Mouse (Mus musculus) retina, embryonic 14.5 days (tissue): ENCODE measurements at regions not wholly inside any gene's neighbourhood (a gene's known extent, or its start where the extent isn't known, plus 50 kb on each side); places are given as distances from the start of the nearest gene placed in this dataset.
"Not testable (repeated sequence)": the region's sequence is repeated elsewhere in the genome, so short reads cannot be mapped to it uniquely, and the experiment has no call there.

Experiments used
- DNase-seq: peaks from one replicate; pipeline ENCODE4 v3.0.0-alpha.2; 2015; ENCODE audit warnings: low spot score

GRCm38 (mm10) chr1:43305349-43306278 lies 108.8 kb upstream of the Fhl2 start:
- DNase-seq, result no peak

- no peak for DNase-seq
These were observed 114.2 kb upstream of the Fhl2 start for GRCm38 (mm10) chr1:43310711-43311695.

- not testable (repeated sequence) for DNase-seq
These were observed 119.5 kb upstream of the Fhl2 start for GRCm38 (mm10) chr1:43316331-43316730.

GRCm38 (mm10) chr1:43317076-43317871 lies 120.5 kb upstream of the Fhl2 start:
- DNase-seq, result no peak

GRCm38 (mm10) chr1:43333488-43333887 lies 110.9 kb upstream of the Nck2 start:
- not testable (repeated sequence) for DNase-seq

GRCm38 (mm10) chr1:43337168-43337784 lies 107.1 kb upstream of the Nck2 start:
- no peak for DNase-seq

- no peak for DNase-seq
These were observed 106.1 kb upstream of the Nck2 start for GRCm38 (mm10) chr1:43338096-43338915.

- DNase-seq, result no peak
These were observed 101.5 kb upstream of the Nck2 start for GRCm38 (mm10) chr1:43342848-43343247.

GRCm38 (mm10) chr1:43343410-43343809 lies 101.0 kb upstream of the Nck2 start:
- DNase-seq, result no peak

- no peak for DNase-seq
These were observed 100.4 kb upstream of the Nck2 start for GRCm38 (mm10) chr1:43344001-43344400.

GRCm38 (mm10) chr1:43347152-43347551 lies 97.2 kb upstream of the Nck2 start:
- no peak for DNase-seq

- no peak for DNase-seq
These were observed 94.4 kb upstream of the Nck2 start for GRCm38 (mm10) chr1:43349966-43350365.

GRCm38 (mm10) chr1:43358191-43358590 lies 86.2 kb upstream of the Nck2 start:
- DNase-seq, result peak; percentile 84

GRCm38 (mm10) chr1:43359662-43360061 lies 84.7 kb upstream of the Nck2 start:
- no peak for DNase-seq

- no peak for DNase-seq
These were observed 84.1 kb upstream of the Nck2 start for GRCm38 (mm10) chr1:43360291-43360690.

GRCm38 (mm10) chr1:43360741-43361140 lies 83.6 kb upstream of the Nck2 start:
- peak; percentile 39 for DNase-seq

GRCm38 (mm10) chr1:43361455-43361863 lies 82.9 kb upstream of the Nck2 start:
- DNase-seq, result no peak

GRCm38 (mm10) chr1:43362136-43362535 lies 82.2 kb upstream of the Nck2 start:
- DNase-seq, result no peak

GRCm38 (mm10) chr1:43363178-43363577 lies 81.2 kb upstream of the Nck2 start:
- no peak for DNase-seq

GRCm38 (mm10) chr1:43366433-43366832 lies 77.9 kb upstream of the Nck2 start:
- DNase-seq, result no peak
